Mouse (Mus musculus): Measurements from ENCODE around the gene Itgav. TPM values are rescaled to one million over a fixed set of nuclear protein-coding genes. Genes with fewer than 3 reads are reported as not detected.

Gene Itgav
- polyA plus RNA-seq, 1 experiment = 8.5 TPM

DNA sequence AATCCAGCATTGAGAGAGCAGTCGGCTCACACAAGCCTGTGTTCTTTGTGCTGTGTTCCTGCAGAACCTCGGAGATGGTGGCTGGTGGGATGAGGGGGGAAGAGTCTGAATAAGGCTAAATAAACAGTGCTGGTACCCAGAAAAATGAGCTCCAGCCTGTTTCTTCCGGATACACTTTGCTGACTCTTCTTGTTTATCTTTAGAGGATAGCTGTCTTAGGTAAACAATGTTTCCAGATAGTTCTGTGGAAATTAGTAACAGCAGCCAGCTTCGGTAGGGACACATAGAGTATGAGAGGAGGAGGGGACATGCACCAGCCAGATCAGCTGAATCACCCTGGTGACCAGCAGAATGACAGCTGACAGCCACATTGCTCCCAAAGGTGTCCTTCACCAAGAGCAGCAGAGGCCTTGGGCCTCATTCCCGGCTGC is 16.4 kb downstream of the Itgav start:
- DNase-seq (ENCODE audit: low read depth, low spot score) = no peak
- WGBS = 38% methylated on average over 5 of the region's 5 CpGs

DNA sequence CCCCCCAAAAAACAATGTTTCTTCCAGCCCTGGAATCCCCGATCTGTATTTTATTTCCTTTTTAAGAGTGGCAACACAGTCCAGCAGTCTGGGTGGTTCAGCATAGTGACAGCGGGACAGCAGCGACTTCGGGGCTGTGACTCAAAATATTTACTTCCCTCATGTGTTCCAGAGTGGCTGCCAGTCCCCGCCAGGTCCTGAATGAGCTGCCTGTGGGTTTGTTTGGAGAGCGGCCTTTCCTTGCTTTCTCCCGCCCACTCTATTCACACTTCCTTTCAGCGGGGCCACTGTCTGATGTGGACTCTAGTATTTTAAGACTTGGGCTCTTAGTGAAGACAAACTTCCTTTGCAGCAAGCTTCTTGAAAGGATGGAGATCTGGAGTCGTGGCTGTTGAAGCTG is 18.0 kb downstream of the Itgav start:
- 30% methylated on average over 9 of the region's 9 CpGs for WGBS
- no peak for DNase-seq (ENCODE audit: low read depth, low spot score)

DNA sequence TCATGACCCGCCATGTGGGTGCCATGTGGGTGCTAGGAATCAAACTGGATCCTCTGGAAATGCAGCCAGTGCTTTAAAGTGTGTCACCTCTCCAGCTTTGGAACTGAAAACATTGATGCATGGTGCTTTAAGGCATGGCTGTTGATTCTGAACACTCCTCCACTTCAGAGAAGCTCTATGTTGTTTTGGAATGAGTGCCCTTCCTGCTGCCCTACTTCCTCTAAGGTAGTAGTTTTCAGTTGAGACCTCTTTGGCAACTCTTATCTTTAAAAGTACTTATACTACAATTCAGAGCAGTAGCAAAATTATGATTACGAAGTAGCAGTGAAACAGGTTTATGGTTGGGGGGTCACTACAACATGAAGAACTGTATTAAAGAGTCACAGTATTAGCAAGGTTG is 18.6 kb downstream of the Itgav start:
- WGBS = 95% methylated on average over 2 of the region's 2 CpGs
- no peak for DNase-seq (ENCODE audit: low read depth, low spot score)

DNA sequence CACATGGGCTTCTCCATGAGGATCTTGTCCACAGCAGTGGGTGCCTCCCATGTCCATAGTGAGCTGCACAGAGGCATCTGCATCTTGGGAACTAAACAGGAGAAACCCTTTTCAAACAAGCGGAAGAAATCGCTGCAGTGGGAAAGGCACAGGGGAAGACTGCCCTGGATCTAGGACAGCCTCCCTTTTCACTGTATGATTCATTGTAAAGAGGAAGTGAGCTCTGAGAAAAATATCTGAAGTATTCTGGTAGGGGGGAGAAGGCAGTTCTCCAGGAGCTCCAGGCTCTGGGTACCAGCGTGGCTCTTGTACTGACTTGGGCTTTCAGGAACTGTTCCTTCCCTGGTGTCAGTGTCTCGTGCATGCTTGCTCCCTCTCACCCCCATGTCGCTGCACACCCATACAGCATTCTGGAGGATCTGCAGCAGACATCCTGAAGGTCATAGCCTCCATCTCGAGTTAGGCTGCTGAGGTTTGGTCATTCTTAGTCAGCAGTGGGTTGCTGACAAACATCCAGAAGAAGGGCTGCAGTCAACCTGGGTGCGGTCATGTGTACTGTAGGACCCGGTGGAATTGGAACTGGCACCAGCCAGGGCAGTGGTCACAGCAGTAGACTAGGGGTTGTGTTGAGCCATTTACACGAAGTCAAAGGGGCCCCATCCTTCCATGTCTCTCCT is 20.2 kb downstream of the Itgav start:
- no peak for DNase-seq (ENCODE audit: low read depth, low spot score)
- 69% methylated on average over 9 of the region's 9 CpGs for WGBS

DNA sequence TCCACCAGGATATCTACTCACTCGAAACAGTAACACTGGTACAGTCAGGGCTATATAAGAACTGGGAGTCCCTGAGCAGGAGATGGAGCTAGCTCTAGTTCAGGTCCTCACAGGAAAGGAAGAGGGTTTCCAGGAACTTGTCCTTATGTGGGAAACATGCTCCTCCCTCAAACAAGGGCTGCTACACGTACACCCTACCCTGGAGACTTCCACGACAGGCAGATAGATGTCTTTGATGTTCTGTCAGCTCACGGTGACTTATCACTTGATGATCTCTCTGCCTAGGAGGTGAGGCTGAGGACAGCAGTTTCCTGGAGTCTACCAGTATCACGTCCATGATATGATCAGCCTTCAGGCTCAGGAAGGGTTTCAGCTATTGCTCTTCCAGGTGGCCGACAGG is 21.1 kb downstream of the Itgav start:
- 76% methylated on average over 6 of the region's 6 CpGs for whole genome bisulfite sequencing
- DNase-seq (ENCODE audit: low read depth, low spot score) = no peak

DNA sequence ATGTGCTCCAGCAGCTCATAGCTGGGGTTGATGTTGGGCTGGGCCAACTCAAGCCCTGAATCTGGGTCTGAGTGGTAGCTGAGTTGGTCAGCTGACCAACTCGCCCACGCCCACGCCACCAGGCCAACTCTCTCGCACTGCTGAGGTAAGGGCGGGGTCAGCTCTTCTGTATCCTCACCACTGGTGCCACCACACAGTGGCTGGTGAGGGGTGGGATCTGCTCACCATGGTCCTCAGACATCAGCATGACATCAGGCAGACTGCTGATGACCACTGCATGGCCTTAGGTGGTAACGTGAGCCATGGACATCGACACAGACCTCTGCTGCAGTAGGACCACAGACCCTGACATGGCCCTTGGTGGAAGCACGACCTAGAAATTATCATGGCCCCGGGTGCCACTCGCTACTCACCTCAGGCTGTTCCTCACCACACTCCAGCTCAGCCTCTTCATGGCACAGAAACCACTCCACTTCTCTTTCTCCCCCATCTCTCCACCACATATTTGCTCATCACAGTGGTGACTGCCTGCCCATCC is 24.5 kb downstream of the Itgav start:
- no peak for DNase-seq (ENCODE audit: low read depth, low spot score)
- WGBS = 95% methylated on average over 10 of the region's 10 CpGs

DNA sequence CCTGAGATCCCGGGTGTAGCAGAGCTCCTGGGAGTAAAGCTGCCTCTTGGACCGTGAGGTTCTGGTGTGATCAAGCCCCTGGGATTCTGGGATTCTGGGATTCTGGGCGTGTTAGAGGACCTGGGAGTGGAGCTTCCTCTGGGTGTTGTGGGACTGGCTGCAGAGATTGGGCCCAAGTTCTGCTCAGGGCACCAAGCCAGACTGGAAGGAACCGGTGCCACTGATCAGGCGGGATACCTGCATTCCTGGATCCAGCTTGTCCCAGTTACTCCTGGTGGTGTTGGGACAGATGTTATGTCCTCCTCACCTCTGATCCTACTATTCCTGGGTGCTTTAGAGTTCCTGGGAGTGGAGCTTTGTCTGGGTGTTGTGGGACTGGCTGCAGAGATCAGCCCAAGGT is 28.8 kb downstream of the Itgav start:
- DNase-seq (ENCODE audit: low read depth, low spot score) = no peak
- 85% methylated on average over 5 of the region's 5 CpGs for WGBS

DNA sequence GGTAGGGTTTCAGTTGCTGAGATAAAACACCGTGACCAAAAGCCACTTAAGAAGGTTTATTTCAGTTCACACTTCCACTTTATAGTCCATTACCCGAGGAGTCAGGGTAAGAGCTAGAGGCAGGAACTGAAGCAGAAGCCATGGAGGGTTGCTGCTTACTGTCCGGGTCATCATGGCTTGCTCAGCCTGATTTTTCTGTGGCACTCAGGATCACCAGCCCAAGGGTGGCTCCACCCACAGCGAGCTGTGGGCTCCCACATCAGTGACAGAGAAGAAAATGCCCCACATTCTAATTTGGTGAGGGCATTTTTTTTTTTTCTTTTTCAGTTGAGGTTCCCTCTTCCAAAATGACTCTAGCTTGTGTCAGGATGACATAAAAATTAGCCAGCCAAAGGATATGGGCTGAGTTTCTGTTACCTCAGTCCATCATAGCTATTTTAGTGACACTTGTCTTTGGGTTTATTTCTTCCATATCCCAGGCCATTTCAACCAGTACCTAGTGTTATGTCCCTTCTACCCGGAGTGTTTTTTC is 30.2 kb downstream of the Itgav start:
- no peak for DNase-seq (ENCODE audit: low read depth, low spot score)
- WGBS = 71% methylated on average over 5 of the region's 5 CpGs

DNA sequence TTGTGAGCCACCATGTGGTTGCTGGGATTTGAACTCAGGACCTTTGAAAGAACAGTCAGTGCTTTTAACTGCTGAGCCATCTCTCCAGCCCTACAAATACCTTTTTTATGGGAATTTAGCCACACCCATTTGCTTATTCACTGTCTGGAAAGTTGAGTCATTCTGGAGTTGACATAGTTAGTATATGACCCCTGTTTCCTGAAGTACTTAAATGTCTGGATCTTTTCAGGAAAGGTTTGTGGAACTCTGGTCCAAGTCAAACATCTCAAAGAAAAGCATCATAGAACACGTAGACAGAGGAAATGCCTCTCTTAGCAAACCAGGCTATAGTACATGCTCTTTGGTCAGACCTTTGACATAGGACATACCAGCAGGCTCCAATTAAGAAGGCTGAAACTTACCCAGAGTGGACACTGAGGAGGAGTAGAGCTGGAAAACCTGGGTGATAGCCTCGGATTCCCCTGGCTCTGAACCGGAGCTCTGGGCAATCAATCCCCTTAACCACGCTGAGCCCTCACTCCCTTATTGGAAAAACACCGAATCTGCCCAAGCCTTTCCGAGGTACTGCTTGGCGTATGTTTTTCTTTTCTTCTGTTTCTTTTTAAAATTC is 34.5 kb downstream of the Itgav start:
- 46% methylated on average over 7 of the region's 7 CpGs for WGBS
- DNase-seq (ENCODE audit: low read depth, low spot score) = no peak

DNA sequence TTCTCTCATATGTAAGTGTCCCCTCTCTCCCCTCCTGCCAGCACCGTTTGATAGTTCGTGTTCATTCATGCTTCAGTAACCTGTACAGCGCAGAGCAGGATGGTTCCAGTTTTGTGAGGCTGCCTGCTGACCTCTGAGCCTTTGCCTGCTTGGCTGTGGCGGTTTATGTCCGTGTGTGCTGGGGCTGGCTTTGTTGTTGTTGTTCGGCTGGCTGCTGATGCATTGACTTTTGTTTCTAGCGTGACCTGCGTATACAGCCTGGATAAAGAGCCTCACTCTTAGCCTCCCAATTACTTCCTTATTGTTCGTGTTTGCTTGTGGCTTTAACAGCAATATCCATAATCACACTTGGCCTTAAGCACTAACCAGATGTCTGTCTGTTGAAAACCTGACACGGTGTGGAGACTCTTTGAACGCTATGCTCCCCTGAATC is 35.0 kb downstream of the Itgav start:
- DNase-seq (ENCODE audit: low read depth, low spot score) = peak; percentile 39

DNA sequence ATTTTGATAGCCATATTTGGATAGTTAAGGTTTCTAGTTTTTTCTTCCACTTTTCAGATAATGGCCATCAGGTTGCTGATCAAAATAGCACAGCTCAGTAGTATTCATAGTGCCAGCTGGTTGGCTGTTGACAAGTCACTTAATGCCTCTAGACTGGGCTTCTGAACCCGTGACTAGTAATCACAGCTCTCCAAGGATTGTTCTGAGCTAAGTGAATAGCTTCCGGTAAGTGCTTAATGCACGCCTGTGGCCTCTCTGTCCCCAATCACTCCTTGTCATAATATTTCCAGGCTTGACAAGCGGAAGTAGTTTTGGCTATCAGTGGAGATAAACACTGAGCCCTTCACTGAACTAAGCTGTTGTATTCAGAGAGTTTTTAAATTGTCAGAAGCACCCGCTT is 35.5 kb downstream of the Itgav start:
- 44% methylated on average over 5 of the region's 5 CpGs for WGBS
- DNase-seq (ENCODE audit: low read depth, low spot score) = peak; percentile 27

More for the DNA sequence above, 35.0 kb downstream of the Itgav start:
- WGBS = 27% methylated on average over 11 of the region's 11 CpGs

DNA sequence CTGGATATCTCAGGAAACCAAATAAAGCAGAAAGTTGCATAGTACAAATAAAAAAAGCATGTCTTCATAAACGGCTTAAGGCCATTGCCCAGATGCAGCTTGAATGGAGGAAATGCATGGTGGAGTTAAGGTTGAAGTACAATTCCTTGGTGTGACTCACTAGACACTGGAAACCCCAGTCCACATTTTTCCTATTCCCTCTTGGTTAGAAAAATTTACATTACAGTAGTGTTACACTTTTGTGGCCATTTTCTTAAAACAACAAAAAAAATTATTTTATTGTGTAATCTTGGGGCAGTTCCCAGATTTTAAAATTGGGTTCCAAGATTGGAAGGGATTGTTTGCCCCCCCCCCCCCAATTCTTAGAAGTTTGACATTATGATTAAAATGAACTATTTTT is 35.9 kb downstream of the Itgav start:
- DNase-seq (ENCODE audit: low read depth, low spot score) = no peak
- WGBS = 23% methylated on average over 1 of the region's 1 CpGs

DNA sequence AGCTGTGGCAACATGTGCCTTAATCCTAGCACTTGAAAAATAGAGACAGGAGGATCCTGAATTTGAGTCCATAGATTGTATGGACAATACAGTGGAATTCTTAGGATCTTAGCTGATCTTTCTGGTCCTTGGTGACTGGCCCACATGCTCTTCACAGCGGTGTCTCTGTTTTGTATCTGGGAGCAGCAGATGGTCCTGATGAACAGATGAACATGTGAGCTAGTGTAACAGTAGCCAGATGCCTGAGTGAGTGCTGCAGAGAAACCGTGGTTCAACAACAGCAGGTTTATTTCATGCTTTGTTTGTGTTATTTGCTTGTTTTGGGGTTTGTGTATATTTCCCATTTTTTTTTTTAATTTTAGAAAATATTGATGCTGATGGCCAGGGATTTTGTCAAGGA is 37.3 kb downstream of the Itgav start:
- DNase-seq (ENCODE audit: low read depth, low spot score) = no peak
- 73% methylated on average over 2 of the region's 2 CpGs for WGBS

DNA sequence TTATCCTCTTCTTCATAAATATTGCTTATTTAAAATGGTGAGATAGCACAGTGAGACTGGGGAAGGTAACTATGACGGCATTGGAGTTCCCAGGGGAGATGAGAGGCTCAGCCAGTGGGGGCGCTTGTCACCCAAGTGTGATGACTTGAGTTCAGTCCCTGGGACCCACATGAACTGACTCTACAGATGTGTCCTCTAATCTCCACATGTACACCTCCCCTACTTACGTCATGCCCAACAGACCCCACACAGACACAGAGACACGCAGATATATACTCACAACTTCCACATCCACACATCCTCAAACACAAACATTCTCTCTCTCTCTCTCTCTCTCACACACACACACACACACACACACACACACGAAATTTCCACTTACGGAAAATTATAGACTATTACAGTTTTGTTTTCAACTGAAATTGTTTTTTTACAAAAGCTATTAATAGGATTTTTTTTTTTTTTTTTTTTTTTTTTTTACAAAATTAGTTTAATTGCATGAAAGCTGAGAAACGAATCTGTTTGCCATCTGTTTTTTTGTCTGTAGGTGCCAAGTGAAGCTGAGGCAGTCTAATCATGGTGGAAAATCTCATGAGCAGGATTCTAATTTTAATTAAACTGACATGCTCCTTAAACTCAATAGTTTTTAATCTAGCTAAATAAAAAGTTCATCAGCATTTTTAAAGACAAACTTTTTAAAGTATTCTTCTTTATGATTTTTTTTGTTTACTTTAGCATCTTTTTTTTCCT is 38.1 kb downstream of the Itgav start:
- no peak for DNase-seq (ENCODE audit: low read depth, low spot score)

DNA sequence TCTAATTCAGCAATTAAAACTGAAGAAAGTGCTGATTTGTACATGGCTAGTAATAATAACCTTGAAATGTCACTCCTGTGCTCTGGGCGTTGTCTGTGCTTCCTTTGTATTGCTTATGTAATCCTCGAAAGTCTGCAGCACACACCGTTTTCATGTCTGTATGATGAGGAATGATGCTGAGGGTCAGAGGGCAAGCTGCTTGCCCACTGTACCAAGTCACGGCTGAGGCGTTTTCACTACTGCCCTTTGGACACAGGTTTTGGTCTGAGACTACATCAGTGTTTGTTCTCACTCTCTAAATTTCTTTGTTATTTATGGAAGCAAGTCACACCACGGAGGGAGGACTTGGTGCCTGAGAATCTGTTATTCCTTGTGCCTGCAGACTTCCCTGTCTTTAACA is 41.9 kb downstream of the Itgav start:
- 70% methylated on average over 6 of the region's 6 CpGs for WGBS
- no peak for DNase-seq (ENCODE audit: low read depth, low spot score)

More for the DNA sequence above, 38.1 kb downstream of the Itgav start:
- 79% methylated on average over 7 of the region's 7 CpGs for WGBS

DNA sequence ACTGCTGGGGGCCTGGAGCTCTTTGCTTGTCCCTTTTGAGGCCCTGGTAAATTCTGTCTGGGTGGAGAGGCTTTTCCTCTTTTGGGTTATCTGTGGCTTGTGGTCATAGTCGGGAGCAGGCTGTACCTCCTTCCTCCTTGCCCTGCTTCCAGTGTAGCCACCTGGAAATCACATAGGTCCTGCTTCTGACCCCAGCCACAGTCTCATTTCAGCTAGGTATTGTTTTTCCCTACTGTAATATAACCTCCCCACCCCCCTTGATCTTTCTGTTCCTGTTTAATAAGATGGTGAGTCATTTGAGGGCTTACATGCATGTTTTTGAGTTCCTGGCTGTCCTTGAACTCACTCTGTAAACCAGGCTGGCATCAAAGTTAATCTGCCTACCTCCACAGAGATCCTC is 42.7 kb downstream of the Itgav start:
- no peak for DNase-seq (ENCODE audit: low read depth, low spot score)
- WGBS = 65% methylated on average over 1 of the region's 1 CpGs

DNA sequence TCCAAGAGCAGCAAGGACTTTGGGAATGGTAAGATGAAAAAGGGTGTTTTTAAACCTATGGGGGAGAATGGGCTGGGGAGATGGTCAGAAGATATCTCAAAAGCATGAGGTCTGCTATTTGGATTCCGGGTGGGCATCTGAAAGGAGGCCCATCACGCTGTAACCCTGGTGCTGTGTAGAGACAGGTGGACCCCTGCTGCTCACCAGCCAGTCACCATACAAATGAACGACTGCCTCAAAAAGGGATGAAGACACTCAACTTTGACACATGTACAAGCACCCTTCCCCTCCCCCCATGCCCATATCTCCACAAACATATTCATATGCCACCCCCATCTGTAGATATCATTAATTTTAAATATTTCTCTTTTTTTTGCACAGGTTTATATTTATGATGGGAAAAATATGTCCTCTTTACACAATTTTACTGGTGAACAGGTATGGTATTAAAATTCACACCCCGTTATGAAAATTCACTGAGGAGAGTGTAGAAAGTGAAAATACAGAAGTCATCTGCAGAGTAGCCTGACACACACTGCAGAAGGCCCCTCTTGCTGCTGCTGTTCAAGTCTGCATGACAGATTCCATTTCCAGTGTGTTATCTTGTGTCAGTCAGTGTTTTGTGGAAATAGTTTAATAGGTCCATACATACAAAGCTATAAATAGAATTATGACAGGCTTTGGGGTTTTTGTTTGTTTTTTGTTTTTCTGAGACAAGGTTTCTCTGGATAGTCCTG is 44.3 kb downstream of the Itgav start:
- 95% methylated on average over 4 of the region's 4 CpGs for WGBS
- no peak for DNase-seq (ENCODE audit: low read depth, low spot score)

DNA sequence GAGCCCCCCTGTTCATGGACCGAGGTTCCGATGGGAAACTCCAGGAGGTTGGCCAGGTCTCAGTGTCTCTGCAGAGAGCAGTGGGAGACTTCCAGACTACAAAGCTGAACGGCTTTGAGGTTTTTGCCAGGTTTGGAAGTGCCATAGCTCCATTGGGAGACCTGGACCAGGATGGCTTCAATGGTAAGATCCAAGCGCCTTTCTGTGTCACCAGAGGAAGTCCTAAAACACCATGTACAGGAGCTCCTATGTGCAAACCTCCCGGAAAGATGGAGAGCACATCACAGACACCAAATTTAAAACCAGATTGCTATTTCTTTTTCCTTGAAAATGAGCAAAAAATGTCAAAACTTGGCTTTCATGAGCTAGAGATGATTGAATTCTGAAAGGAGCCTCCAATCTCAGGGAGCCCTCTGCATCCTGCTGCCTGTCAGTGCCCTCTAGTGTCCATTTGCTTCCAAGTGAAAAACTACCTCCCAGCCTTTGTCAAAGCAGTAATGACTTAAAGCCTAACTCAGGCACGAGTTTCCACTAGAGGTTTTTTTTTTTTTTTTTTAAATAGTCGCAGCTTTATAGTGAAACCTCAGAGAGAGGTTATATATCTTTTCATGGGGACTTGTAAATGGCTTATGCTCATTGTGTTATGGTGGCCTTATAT is 47.1 kb downstream of the Itgav start:
- 56% methylated on average over 7 of the region's 7 CpGs for WGBS
- peak; percentile 36 for DNase-seq (ENCODE audit: low read depth, low spot score)

Data from large intestine, adult 2 months (tissue).